Mouse (Mus musculus) mouse embryonic stem cell (cell line): Measurements from ENCODE around the gene Vps45.

Experiments used
- in situ Hi-C, 2 experiments: fragments of 300-500 bp; cut with MboI; formaldehyde crosslinking; loops; 1 replicate in 1 of 2; 3 replicates in 1 of 2; pipeline ENCODE4 v1.14.3; 2019 to 2020; ENCODE audit warnings: low sequenced_read_pairs in 2 of 2, low pct_unique_long_range_greater_than_20kb in 1 of 2, mixed read lengths in 1 of 2; ENCODE audit not compliant: unreplicated experiment in 1 of 2

Gene Vps45

GRCm38 (mm10) chr3:95990413-95990941, 67.8 kb downstream of the Vps45 start:
- in situ Hi-C loops: no loop called here

- in situ Hi-C loops: no loop called here
Measured at GRCm38 (mm10) chr3:95988969-95989368, 69.3 kb downstream of the Vps45 start.

- in situ Hi-C loops: no loop called here
Measured at GRCm38 (mm10) chr3:95988138-95988537, 70.1 kb downstream of the Vps45 start.

GRCm38 (mm10) chr3:95987386-95988110, 70.7 kb downstream of the Vps45 start:
- in situ Hi-C loops: no loop called here

GRCm38 (mm10) chr3:95986984-95987383, 71.3 kb downstream of the Vps45 start:
- in situ Hi-C loops: no loop called here

GRCm38 (mm10) chr3:95986001-95986622, 72.2 kb downstream of the Vps45 start:
- in situ Hi-C loops: no loop called here

GRCm38 (mm10) chr3:95985209-95986000, 72.9 kb downstream of the Vps45 start:
- in situ Hi-C loops: no loop called here

- in situ Hi-C loops: no loop called here
Measured at GRCm38 (mm10) chr3:95982129-95982528, 76.1 kb downstream of the Vps45 start.

GRCm38 (mm10) chr3:95980276-95980970, 77.8 kb downstream of the Vps45 start:
- in situ Hi-C loops: no loop called here

- in situ Hi-C loops: loop anchor here in 1 of 2 experiments (10.0 kb wide), 1 partner anchor 77 kb away; the partner anchor contains the start of gene Vps45
Measured at GRCm38 (mm10) chr3:95978265-95978664, 80.0 kb downstream of the Vps45 start.

- in situ Hi-C loops: loop anchor here in 1 of 2 experiments (10.0 kb wide), 1 partner anchor 77 kb away; the partner anchor contains the start of gene Vps45
Measured at GRCm38 (mm10) chr3:95977587-95977986, 80.7 kb downstream of the Vps45 start.

- in situ Hi-C loops: loop anchor here in 1 of 2 experiments (10.0 kb wide), 1 partner anchor 78 kb away; the partner anchor contains the start of gene Vps45
Measured at GRCm38 (mm10) chr3:95977079-95977478, 81.2 kb downstream of the Vps45 start.

- in situ Hi-C loops: loop anchor here in 1 of 2 experiments (10.0 kb wide), 1 partner anchor 82 kb away; the partner anchor contains the start of gene Vps45
Measured at GRCm38 (mm10) chr3:95972873-95973634, 85.2 kb downstream of the Vps45 start.

GRCm38 (mm10) chr3:95972251-95972872, 85.9 kb downstream of the Vps45 start:
- in situ Hi-C loops: loop anchor here in 1 of 2 experiments (10.0 kb wide), 1 partner anchor 82 kb away; the partner anchor contains the start of gene Vps45

- in situ Hi-C loops: loop anchor here in 1 of 2 experiments (10.0 kb wide), 1 partner anchor 84 kb away; the partner anchor contains the start of gene Vps45
Measured at GRCm38 (mm10) chr3:95970661-95971060, 87.6 kb downstream of the Vps45 start.

GRCm38 (mm10) chr3:95969277-95969676, 89.0 kb downstream of the Vps45 start:
- in situ Hi-C loops: no loop called here
